Mouse (Mus musculus): ENCODE measurements around the gene Cluh. TPM values are rescaled to one million over a fixed set of nuclear protein-coding genes. Genes with fewer than 3 reads are reported as not detected.

Cluh gene
- polyA plus RNA-seq, 1 experiment from 2014 or later: 19.4 TPM

GRCm38 (mm10) chr11:74649647-74650551, 604 bp downstream of the Cluh start:
- peak; percentile 74; the same call in 1 of the 2 replicates for ATAC-seq (ENCODE audit: low FRiP score, low read depth)
- H3K4me3 ChIP-seq: peak overlapping the region; percentile 95
- H3K4me2 ChIP-seq (replicated peaks): peak overlapping the region; percentile 97
- H3K4me1 ChIP-seq: peaks cover 34% of the 10 kb centered on the region
- no peaks in the 10 kb centered on the region for H3K9me3 ChIP-seq
- H3K27me3 ChIP-seq: no peaks in the 10 kb centered on the region; the same call in 1 of the 2 replicates
- H3K36me3 ChIP-seq: no peaks in the 10 kb centered on the region
- peak overlapping the region; percentile 87 for H3K9ac ChIP-seq (replicated peaks)
- H3K27ac ChIP-seq (replicated peaks): peak overlapping the region; percentile 65; the same call in 1 of the 2 replicates
- 2% methylated on average over 51 of the region's 53 CpGs for WGBS

GRCm38 (mm10) chr11:74650576-74651100, 1.3 kb downstream of the Cluh start:
- ATAC-seq (ENCODE audit: low FRiP score, low read depth): no peak
- Histone ChIP-seq H3K27me3 (no peaks in the 10 kb centered on the region; the same call in 1 of the 2 replicates), H3K4me3 (peak overlapping the region; percentile 95), H3K9me3 (no peaks in the 10 kb centered on the region), H3K4me1 (peaks cover 34% of the 10 kb centered on the region), H3K36me3 (no peaks in the 10 kb centered on the region), H3K9ac (replicated peaks) (peak overlapping the region; percentile 87), H3K27ac (replicated peaks) (0 out of 2 replicates have a peak overlapping the region, but pooled peaks have one; percentile 10), H3K4me2 (replicated peaks) (peak overlapping the region; percentile 97)
- 69% methylated on average over 4 of the region's 4 CpGs for WGBS

DNA sequence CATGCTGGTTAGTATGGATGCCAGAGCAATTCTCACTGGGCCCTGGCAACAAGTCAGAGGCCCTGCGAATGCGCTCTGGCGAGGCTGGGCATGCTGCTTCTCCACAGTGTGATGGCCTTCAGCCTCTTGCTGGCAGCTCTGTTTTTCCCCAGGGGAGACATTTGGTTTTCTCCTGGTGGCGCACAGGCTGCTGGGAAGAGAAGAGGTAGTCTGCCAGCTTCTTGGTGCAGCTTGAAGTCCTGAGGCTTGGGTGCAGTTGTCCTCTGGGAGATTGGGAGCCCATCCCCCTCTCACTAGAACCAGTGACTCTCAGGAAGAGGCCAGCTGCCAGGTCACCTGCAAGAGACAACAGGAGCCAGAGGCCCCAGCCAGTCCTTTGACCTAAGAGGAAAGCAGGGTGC, 3.5 kb downstream of the Cluh start:
- H3K4me1 ChIP-seq: peaks cover 34% of the 10 kb centered on the region
- H3K27me3 ChIP-seq: no peaks in the 10 kb centered on the region; the same call in 1 of the 2 replicates

DNA sequence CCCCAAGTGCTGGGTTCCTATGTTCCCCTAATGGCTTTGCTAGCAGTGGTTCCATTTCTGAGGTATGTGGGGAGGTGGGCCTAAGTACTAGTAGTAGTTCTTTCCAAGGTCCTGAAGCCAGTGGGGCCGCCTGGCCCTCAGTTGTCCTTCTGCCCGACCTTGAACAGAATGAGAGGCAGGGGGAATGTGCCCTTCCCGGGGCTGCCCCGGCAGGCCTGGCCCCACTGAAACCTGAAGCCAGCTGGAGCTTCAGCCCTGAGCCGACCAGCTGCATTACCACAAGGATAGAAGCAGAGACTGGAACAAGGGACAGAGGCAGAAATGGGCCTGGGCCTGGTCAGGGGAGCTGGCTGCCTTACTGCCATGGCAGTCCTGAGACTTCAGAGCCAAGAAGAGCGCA, 4.1 kb downstream of the Cluh start:
- H3K9me3 ChIP-seq: 0 out of 2 replicates have a peak, but pooled peaks cover 5% of the 10 kb centered on the region
- H3K36me3 ChIP-seq: peaks cover 15% of the 10 kb centered on the region
- H3K4me1 ChIP-seq: peaks cover 33% of the 10 kb centered on the region
- H3K9ac ChIP-seq (replicated peaks): peak overlapping the region; percentile 28; the same call in 1 of the 2 replicates
- no peak for ATAC-seq (ENCODE audit: low FRiP score, low read depth)
- no peak overlapping the region for H3K4me2 ChIP-seq (replicated peaks)
- no peak overlapping the region for H3K4me3 ChIP-seq
- no peak overlapping the region for H3K27ac ChIP-seq (replicated peaks)
- no peaks in the 10 kb centered on the region; the same call in 1 of the 2 replicates for H3K27me3 ChIP-seq
- WGBS: 70% methylated on average over 6 of the region's 6 CpGs

More for the DNA sequence above, 3.5 kb downstream of the Cluh start:
- 54% methylated on average over 4 of the region's 4 CpGs for WGBS
- no peaks in the 10 kb centered on the region for H3K9me3 ChIP-seq
- H3K4me3 ChIP-seq: no peak overlapping the region
- no peak for ATAC-seq (ENCODE audit: low FRiP score, low read depth)
- H3K36me3 ChIP-seq: peaks cover 9% of the 10 kb centered on the region
- H3K27ac ChIP-seq (replicated peaks): no peak overlapping the region
- peak overlapping the region; percentile 7; the same call in 1 of the 2 replicates for H3K4me2 ChIP-seq (replicated peaks)
- H3K9ac ChIP-seq (replicated peaks): peak overlapping the region; percentile 28; the same call in 1 of the 2 replicates

DNA sequence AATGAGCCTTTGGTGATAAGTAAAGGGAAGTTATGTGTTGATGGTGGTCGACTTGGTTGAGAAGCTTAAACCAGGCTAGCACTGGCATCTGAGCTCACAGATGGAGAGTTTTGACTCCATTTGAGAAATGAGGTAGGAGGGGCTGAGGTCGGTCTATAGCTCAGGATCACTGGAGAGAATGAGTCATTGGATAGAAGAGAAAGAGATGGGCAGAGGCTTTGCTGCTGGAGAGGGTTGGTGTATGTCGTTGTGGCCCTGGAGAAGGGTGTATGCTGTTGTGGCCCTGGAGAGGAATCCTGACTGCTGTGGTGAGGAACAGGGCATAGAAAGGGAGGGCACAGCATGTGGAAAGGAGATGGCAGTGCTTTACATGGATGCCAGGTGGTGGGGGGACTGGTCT, 6.6 kb downstream of the Cluh start:
- H3K27me3 ChIP-seq: no peaks in the 10 kb centered on the region
- H3K4me1 ChIP-seq: peaks cover 14% of the 10 kb centered on the region
- no peak overlapping the region for H3K4me3 ChIP-seq
- ATAC-seq (ENCODE audit: low FRiP score, low read depth): no peak
- H3K9me3 ChIP-seq: 0 out of 2 replicates have a peak, but pooled peaks cover 6% of the 10 kb centered on the region
- H3K36me3 ChIP-seq: peaks cover 41% of the 10 kb centered on the region
- WGBS: 94% methylated on average over 3 of the region's 3 CpGs
- no peak overlapping the region for H3K4me2 ChIP-seq (replicated peaks)
- no peak overlapping the region for H3K27ac ChIP-seq (replicated peaks)
- no peak overlapping the region for H3K9ac ChIP-seq (replicated peaks)

- Histone ChIP-seq H3K27ac (replicated peaks) (no peak overlapping the region), H3K36me3 (peaks cover 84% of the 10 kb centered on the region), H3K4me3 (no peak overlapping the region), H3K9me3 (0 out of 2 replicates have a peak, but pooled peaks cover 6% of the 10 kb centered on the region), H3K4me2 (replicated peaks) (no peak overlapping the region), H3K4me1 (no peaks in the 10 kb centered on the region), H3K9ac (replicated peaks) (no peak overlapping the region), H3K27me3 (no peaks in the 10 kb centered on the region)
- WGBS: 98% methylated on average over 13 of the region's 13 CpGs
- ATAC-seq (ENCODE audit: low FRiP score, low read depth): no peak
Observed at GRCm38 (mm10) chr11:74660336-74660735, 11.0 kb downstream of the Cluh start.

- H3K9ac ChIP-seq (replicated peaks): no peak overlapping the region
- H3K4me1 ChIP-seq: no peaks in the 10 kb centered on the region
- no peak overlapping the region for H3K4me2 ChIP-seq (replicated peaks)
- no peaks in the 10 kb centered on the region for H3K27me3 ChIP-seq
- H3K36me3 ChIP-seq: peaks cover 97% of the 10 kb centered on the region
- H3K4me3 ChIP-seq: no peak overlapping the region
- 0 out of 2 replicates have a peak, but pooled peaks cover 6% of the 10 kb centered on the region for H3K9me3 ChIP-seq
- H3K27ac ChIP-seq (replicated peaks): no peak overlapping the region
- ATAC-seq (ENCODE audit: low FRiP score, low read depth): no peak
- WGBS: 96% methylated on average over 19 of the region's 19 CpGs
Observed at GRCm38 (mm10) chr11:74661641-74662040, 12.3 kb downstream of the Cluh start.

- Histone ChIP-seq H3K4me3 (no peak overlapping the region), H3K27ac (replicated peaks) (no peak overlapping the region), H3K27me3 (no peaks in the 10 kb centered on the region), H3K9me3 (0 out of 2 replicates have a peak, but pooled peaks cover 6% of the 10 kb centered on the region), H3K4me1 (no peaks in the 10 kb centered on the region), H3K4me2 (replicated peaks) (no peak overlapping the region), H3K36me3 (peaks cover 99% of the 10 kb centered on the region), H3K9ac (replicated peaks) (no peak overlapping the region)
- WGBS: 95% methylated on average over 6 of the region's 6 CpGs
- ATAC-seq (ENCODE audit: low FRiP score, low read depth): no peak
Observed at GRCm38 (mm10) chr11:74662221-74662620, 12.9 kb downstream of the Cluh start.

GRCm38 (mm10) chr11:74664279-74664678, 15.0 kb downstream of the Cluh start:
- no peak overlapping the region for H3K4me3 ChIP-seq
- H3K4me2 ChIP-seq (replicated peaks): no peak overlapping the region
- H3K27me3 ChIP-seq: no peaks in the 10 kb centered on the region
- H3K9ac ChIP-seq (replicated peaks): no peak overlapping the region
- ATAC-seq (ENCODE audit: low FRiP score, low read depth): no peak
- 88% methylated on average over 3 of the region's 3 CpGs for WGBS
- peaks cover 99% of the 10 kb centered on the region for H3K36me3 ChIP-seq
- no peak overlapping the region for H3K27ac ChIP-seq (replicated peaks)
- H3K9me3 ChIP-seq: no peaks in the 10 kb centered on the region
- no peaks in the 10 kb centered on the region for H3K4me1 ChIP-seq

GRCm38 (mm10) chr11:74664906-74665305, 15.6 kb downstream of the Cluh start:
- no peak overlapping the region for H3K9ac ChIP-seq (replicated peaks)
- H3K27me3 ChIP-seq: no peaks in the 10 kb centered on the region

GRCm38 (mm10) chr11:74665631-74666283, 16.5 kb downstream of the Cluh start:
- no peaks in the 10 kb centered on the region for H3K9me3 ChIP-seq
- no peak for ATAC-seq (ENCODE audit: low FRiP score, low read depth)
- no peak overlapping the region for H3K27ac ChIP-seq (replicated peaks)
- H3K27me3 ChIP-seq: no peaks in the 10 kb centered on the region
- no peak overlapping the region for H3K4me2 ChIP-seq (replicated peaks)
- H3K36me3 ChIP-seq: peaks cover 85% of the 10 kb centered on the region
- H3K4me1 ChIP-seq: no peaks in the 10 kb centered on the region
- H3K9ac ChIP-seq (replicated peaks): no peak overlapping the region
- 96% methylated on average over 17 of the region's 17 CpGs for WGBS
- no peak overlapping the region for H3K4me3 ChIP-seq

More at GRCm38 (mm10) chr11:74664906-74665305, 15.6 kb downstream of the Cluh start:
- WGBS: 92% methylated on average over 8 of the region's 8 CpGs
- ATAC-seq (ENCODE audit: low FRiP score, low read depth): no peak
- Histone ChIP-seq H3K9me3 (no peaks in the 10 kb centered on the region), H3K27ac (replicated peaks) (no peak overlapping the region), H3K36me3 (peaks cover 93% of the 10 kb centered on the region), H3K4me3 (no peak overlapping the region), H3K4me2 (replicated peaks) (no peak overlapping the region), H3K4me1 (no peaks in the 10 kb centered on the region)
